Mouse (Mus musculus): ENCODE measurements around the gene Rrp1b.
A peak's percentile ranks its signal among the peaks of the same experiment; 100 is the strongest.

Gene Rrp1b

GRCm38 (mm10) chr17:32035609-32036508 is at the start of gene Rrp1b, which contains the start of gene Hsf2bp:
Rrp1b (plus strand) TSS chr17:32036100.
Hsf2bp (minus strand) TSS chr17:32036349.
- DNase-seq = peak; percentile 66

- DNase-seq = no peak
These were observed 49.0 kb upstream of the Rrp1b start for GRCm38 (mm10) chr17:31986915-31987314.

- no peak for DNase-seq
These were observed 46.9 kb upstream of the Rrp1b start for GRCm38 (mm10) chr17:31989035-31989434.

- no peak for DNase-seq
These were observed 43.9 kb upstream of the Rrp1b start for GRCm38 (mm10) chr17:31992004-31992403.

GRCm38 (mm10) chr17:31993354-31993753 is 42.5 kb upstream of the Rrp1b start:
- no peak for DNase-seq

- no peak for DNase-seq
These were observed 41.8 kb upstream of the Rrp1b start for GRCm38 (mm10) chr17:31994132-31994531.

GRCm38 (mm10) chr17:31995784-31996183 is 40.1 kb upstream of the Rrp1b start:
- DNase-seq = no peak

GRCm38 (mm10) chr17:31996331-31996730 is 39.6 kb upstream of the Rrp1b start:
- DNase-seq = no peak

GRCm38 (mm10) chr17:31998351-31998750 is 37.5 kb upstream of the Rrp1b start:
- DNase-seq = no peak

- no peak for DNase-seq
These were observed 32.6 kb upstream of the Rrp1b start for GRCm38 (mm10) chr17:32003251-32003650.

GRCm38 (mm10) chr17:32006800-32007199 is 29.1 kb upstream of the Rrp1b start:
- DNase-seq = peak; percentile 84

GRCm38 (mm10) chr17:32011694-32012093 is 24.2 kb upstream of the Rrp1b start:
- DNase-seq = no peak

- DNase-seq = no peak
These were observed 23.6 kb upstream of the Rrp1b start for GRCm38 (mm10) chr17:32012254-32012653.

- DNase-seq = no peak
These were observed 22.2 kb upstream of the Rrp1b start for GRCm38 (mm10) chr17:32013659-32014058.

GRCm38 (mm10) chr17:32016481-32016880 is 19.4 kb upstream of the Rrp1b start:
- DNase-seq = no peak

- no peak for DNase-seq
These were observed 17.6 kb upstream of the Rrp1b start for GRCm38 (mm10) chr17:32018127-32018894.

GRCm38 (mm10) chr17:32021981-32022380 is 13.9 kb upstream of the Rrp1b start:
- no peak for DNase-seq

GRCm38 (mm10) chr17:32022551-32022950 is 13.3 kb upstream of the Rrp1b start:
- DNase-seq = no peak

- DNase-seq = peak; percentile 21
These were observed 12.8 kb upstream of the Rrp1b start for GRCm38 (mm10) chr17:32023088-32023487.

- DNase-seq = peak; percentile 83
These were observed 11.2 kb upstream of the Rrp1b start for GRCm38 (mm10) chr17:32024671-32025073.

GRCm38 (mm10) chr17:32025386-32025785 is 10.5 kb upstream of the Rrp1b start:
- peak; percentile 86 for DNase-seq

- DNase-seq = peak; percentile 60
These were observed 8.2 kb upstream of the Rrp1b start for GRCm38 (mm10) chr17:32027666-32028065.

GRCm38 (mm10) chr17:32028301-32028700 is 7.6 kb upstream of the Rrp1b start:
- no peak for DNase-seq

- no peak for DNase-seq
These were observed 4.2 kb upstream of the Rrp1b start for GRCm38 (mm10) chr17:32031684-32032083.
